Mouse (Mus musculus) cerebellum, adult 2 months (tissue): ENCODE results near the gene B3gnt8. TPM values are rescaled to one million over a fixed set of nuclear protein-coding genes. Genes with fewer than 3 reads are reported as not detected.
A peak's percentile ranks its signal among the peaks of the same experiment; 100 is the strongest.

ENCODE experiments used
- DNase-seq, 2 experiments: peaks; one replicate each; pipeline ENCODE4 v3.0.0; 2021
- H3K27ac ChIP-seq: fragments of 200-500 bp; 2 replicates; pipeline ENCODE4 v1.5.1; 2012; ENCODE audit warnings: low read length, control low read depth, inconsistent platforms; ENCODE audit not compliant: insufficient read depth
- H3K27me3 ChIP-seq: fragments of 200-500 bp; 2 replicates; pipeline ENCODE4 v1.6.1; 2012; ENCODE audit warnings: inconsistent platforms, mild to moderate bottlenecking, low read length, moderate library complexity; ENCODE audit not compliant: control insufficient read depth, insufficient read depth
- H3K4me1 ChIP-seq: fragments of 200-500 bp; 2 replicates; pipeline ENCODE4 v1.6.1; 2011; ENCODE audit warnings: low read length; ENCODE audit not compliant: control insufficient read depth, insufficient read depth
- H3K4me3 ChIP-seq: fragments of 200-500 bp; replicated peaks from 2 replicates; pipeline ENCODE3; 2011; ENCODE audit warnings: mild to moderate bottlenecking, low read depth, low read length, control low read depth; ENCODE audit not compliant: insufficient read depth
- CTCF ChIP-seq: fragments of 200-500 bp; IDR thresholded peaks from 2 replicates; pipeline ENCODE4 v1.5.1; 2011; ENCODE audit warnings: low read depth, mild to moderate bottlenecking, control low read depth, low read length, moderate library complexity, borderline replicate concordance; ENCODE audit not compliant: insufficient read depth
- POLR2A ChIP-seq: fragments of 200-500 bp; IDR thresholded peaks from 2 replicates; pipeline ENCODE4 v1.6.1; 2011; ENCODE audit warnings: low read length, control low read depth, borderline replicate concordance; ENCODE audit not compliant: insufficient read depth
- WGBS: fragments of 180-500 bp; shearing (Covaris S2); methylation state at CpG from one replicate; pipeline ENCODE4 v1.1.7; 2018; 5-methylcytosine and 5-hydroxymethylcytosine counted together
- polyA plus RNA-seq: library from polyadenylated mRNA; depleted of rRNA; stranded (reverse); fragments of >200 nt; gene quantifications from 2 replicates; pipeline ENCODE4 v1.2.3, GENCODE M21; 2012

The B3gnt8 gene
- polyA plus RNA-seq, 1 experiment = 0.52 TPM

DNA sequence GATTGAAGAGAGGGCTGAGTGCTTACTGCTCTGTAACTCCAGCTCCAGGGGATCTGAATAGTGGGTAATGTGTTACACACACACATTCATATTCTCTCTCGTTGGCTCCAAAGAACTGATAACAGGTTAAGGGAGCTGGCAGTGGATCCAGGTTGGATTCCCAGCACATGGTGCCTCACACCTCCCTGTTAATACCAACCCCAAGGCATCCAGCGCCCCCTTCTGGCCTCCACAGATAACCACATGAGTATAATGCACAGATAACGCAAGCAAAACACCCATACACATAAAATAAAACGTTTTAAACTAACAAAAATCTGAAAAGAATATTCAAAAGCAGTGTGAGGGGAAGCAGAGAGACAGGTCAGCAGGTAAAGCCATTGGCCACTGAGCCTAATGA, 46.0 kb downstream of the B3gnt8 start:
- DNase-seq = no peak
- Histone ChIP-seq H3K27ac (no peak overlapping the region), H3K4me3 (no peak overlapping the region), H3K27me3 (no peaks in the 10 kb centered on the region; the same call in 1 of the 2 replicates), H3K4me1 (peaks cover 15% of the 10 kb centered on the region; the same call in 1 of the 2 replicates)
- WGBS = 61% methylated on average over 4 of the region's 4 CpGs
- TF ChIP-seq POLR2A = no peak
- TF ChIP-seq CTCF = no peak

DNA sequence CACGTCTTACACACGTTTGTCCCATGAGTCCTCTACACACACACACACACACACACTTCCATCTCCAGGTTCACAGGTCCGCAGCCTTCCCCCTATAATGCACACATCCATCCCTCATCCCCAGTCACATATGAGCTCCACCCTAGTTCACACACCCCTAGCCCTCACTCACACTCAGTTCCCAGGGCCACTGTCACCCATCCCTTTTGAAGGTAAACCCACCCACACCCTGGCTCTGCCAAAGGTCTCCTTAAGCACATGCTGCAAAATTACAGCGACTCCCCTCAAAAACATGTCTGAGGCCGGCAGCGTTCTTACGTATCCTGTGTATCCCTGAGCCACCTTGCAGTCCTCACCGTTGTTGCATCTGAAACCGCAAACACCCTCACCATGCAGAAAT, 47.8 kb downstream of the B3gnt8 start:
- TF ChIP-seq POLR2A (no peak), CTCF (no peak)
- H3K27me3 ChIP-seq = no peaks in the 10 kb centered on the region; the same call in 1 of the 2 replicates
- no peak for DNase-seq
- 26% methylated on average over 9 of the region's 9 CpGs for WGBS
- H3K27ac ChIP-seq = no peak overlapping the region
- peaks cover 15% of the 10 kb centered on the region; the same call in 1 of the 2 replicates for H3K4me1 ChIP-seq
- peak overlapping the region; percentile 18 for H3K4me3 ChIP-seq

DNA sequence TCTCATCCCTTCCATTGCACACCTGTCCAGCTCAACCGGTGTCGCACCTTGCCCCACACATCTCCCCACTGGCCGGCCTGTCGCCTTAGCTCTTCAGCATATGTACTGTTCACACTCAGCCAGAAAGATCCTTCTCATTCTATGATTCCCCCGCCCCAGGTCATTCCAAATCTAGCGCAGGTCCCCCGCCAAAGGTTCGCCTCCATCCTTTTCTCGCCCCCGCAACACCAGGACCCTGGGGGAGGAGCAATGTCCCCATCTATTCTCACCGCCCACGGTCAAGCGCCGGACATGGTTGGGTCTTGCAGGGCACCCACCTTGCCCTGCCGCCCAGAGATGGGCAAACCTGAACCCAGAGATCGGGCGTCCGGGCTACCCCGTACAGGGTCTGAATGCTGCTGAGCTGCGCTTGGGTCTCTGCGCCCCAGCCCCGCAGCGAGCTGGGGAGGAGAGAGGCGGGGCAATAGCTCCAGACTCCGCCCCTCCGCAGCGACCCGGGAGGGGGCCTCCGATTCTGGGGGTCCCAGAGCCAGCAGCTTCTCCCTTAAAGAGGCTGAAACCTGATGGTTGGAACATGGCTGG, 48.4 kb downstream of the B3gnt8 start, which contains the start of gene Tmem91:
Gene Tmem91, minus strand, starts transcription at position 448 of the 582 bp plus-strand sequence.
- DNase-seq = peak in 1 of 2 experiments; percentile 31
- H3K27ac ChIP-seq = no peak within 1 kb of the TSS
- H3K4me1 ChIP-seq = peaks cover 15% of the 10 kb centered on the region; the same call in 1 of the 2 replicates
- peak within 1 kb of the TSS; percentile 18 for H3K4me3 ChIP-seq
- 2% methylated on average over 29 of the region's 29 CpGs for WGBS
- TF ChIP-seq POLR2A (no peak), CTCF (no peak)
- H3K27me3 ChIP-seq = no peaks in the 10 kb centered on the region; the same call in 1 of the 2 replicates

DNA sequence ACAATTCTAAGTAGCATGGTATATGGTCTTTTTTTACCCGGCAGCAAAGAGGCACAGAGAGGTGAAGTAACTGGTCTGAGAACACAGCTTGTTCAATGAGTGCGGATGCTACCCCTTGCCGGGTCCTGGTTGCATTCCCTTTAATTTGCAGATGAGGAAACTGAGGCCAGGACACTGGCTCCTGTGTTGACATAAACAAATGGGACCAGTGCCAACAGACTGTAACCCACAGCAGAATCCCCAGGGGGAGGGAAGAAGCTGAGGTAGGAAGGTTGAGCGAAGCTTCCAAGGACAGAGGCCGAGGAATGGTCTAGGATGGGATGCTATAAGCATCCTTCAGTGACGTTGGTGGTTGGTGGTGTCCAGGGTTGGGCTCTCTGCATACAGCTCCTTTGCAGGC, 49.0 kb downstream of the B3gnt8 start:
- H3K4me3 ChIP-seq = no peak overlapping the region
- no peak for TF ChIP-seq POLR2A
- TF ChIP-seq CTCF = no peak
- H3K27me3 ChIP-seq = no peaks in the 10 kb centered on the region; the same call in 1 of the 2 replicates
- H3K27ac ChIP-seq = no peak overlapping the region
- peaks cover 15% of the 10 kb centered on the region; the same call in 1 of the 2 replicates for H3K4me1 ChIP-seq
- DNase-seq = peak in 1 of 2 experiments; percentile 22
- 30% methylated on average over 6 of the region's 6 CpGs for WGBS

DNA sequence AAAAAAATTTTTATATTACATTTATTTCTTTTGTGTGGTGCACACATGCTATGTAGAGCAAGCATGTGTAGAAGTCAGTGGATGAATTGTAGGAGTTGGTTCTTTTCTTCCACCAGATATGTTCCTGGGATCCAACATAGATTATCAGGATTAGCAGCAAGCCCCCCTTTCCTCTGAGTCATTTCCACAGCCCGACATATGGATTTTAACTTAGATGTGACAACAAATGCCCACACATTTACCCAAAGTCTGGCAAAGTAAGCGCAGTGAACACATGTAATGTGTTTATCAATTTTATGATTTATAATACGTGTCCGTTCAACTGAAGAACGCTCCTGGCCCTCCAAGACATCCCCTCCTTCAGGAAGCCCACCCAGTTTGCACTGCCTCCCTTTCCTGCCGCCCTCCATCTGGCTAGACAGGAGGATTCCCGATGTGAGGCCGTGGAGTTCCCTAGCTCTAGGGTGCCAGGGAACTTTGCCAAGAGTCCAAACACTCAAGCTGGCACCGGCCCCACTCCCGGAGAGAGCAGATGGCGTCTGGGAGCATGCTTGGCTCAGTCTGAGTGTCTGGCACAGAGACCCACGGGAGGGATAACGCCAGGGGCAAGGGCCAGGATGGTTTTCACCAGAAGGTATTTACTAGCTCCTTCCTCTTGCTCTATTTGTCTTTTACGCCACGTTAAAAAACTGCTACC, 49.8 kb downstream of the B3gnt8 start:
- Histone ChIP-seq H3K27ac (no peak overlapping the region), H3K4me3 (peak overlapping the region; percentile 4)

DNA sequence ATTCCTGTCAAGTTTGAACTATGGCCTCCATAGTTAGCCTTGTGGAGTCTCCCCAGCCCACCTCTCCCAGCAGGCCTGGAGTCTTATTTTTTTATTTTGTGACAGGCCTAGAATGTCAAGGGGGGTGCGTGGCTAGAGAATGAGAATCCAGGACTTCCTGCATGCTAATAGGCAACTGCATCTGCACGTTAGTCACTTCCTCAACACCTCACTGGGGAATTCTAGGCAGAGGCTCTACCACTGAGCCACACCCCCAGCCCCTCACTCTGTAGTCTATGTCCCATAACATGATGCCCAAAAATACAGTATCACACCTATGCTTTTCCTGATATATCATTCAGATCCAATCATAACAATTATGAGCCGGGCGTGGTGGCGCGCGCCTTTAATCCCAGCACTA, 50.6 kb downstream of the B3gnt8 start:
- H3K27me3 ChIP-seq = no peaks in the 10 kb centered on the region; the same call in 1 of the 2 replicates
- 75% methylated on average over 7 of the region's 7 CpGs for whole genome bisulfite sequencing
- no peak for DNase-seq
- H3K4me3 ChIP-seq = no peak overlapping the region
- TF ChIP-seq CTCF (no peak), POLR2A (no peak)
- H3K4me1 ChIP-seq = peaks cover 18% of the 10 kb centered on the region; the same call in 1 of the 2 replicates
- H3K27ac ChIP-seq = no peak overlapping the region

More for the DNA sequence above, 49.8 kb downstream of the B3gnt8 start:
- WGBS = 1% methylated on average over 15 of the region's 15 CpGs
- H3K27me3 ChIP-seq = no peaks in the 10 kb centered on the region; the same call in 1 of the 2 replicates
- peaks cover 16% of the 10 kb centered on the region; the same call in 1 of the 2 replicates for H3K4me1 ChIP-seq
- TF ChIP-seq CTCF = no peak
- TF ChIP-seq POLR2A = no peak
- peak; percentile 99 to 100 for DNase-seq

DNA sequence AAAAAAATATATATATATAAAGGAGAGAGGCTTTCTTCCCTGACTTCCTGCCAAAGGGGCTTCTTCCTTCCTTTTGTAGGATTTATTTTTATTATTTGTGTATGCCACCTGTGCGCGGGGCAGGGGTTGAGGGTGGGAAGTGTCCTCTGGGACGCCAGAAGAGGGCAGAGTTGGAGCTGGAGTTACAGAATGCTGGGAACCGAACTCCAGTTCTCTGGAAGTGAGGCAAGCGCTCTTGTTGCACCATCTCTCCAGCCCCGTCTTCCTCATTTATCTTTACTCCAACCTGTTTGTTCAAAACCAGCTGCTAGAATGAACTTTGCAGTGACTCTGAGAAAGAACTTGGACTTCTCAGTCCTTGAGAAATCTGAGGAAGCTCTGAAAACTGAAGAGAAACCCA, 53.5 kb downstream of the B3gnt8 start:
- Histone ChIP-seq H3K4me1 (peaks cover 11% of the 10 kb centered on the region; the same call in 1 of the 2 replicates), H3K27ac (no peak overlapping the region), H3K27me3 (no peaks in the 10 kb centered on the region), H3K4me3 (no peak overlapping the region)
- TF ChIP-seq POLR2A (no peak), CTCF (no peak)
- DNase-seq = no peak
- WGBS = 21% methylated on average over 6 of the region's 6 CpGs
